ENCODE assay signal across 9 mouse cellular contexts in genomic region chr16:55887814-55888583, GRCm38 (mm10). TPM values are rescaled to one million over a fixed set of nuclear protein-coding genes. Genes with fewer than 3 reads are reported as not detected.
DNase-seq lines count a peak whose midpoint lies in the region; ATAC-seq lines count a peak whose summit lies in the region.
"Had no signal": no experiment of that assay in that cellular context is flagged by ENCODE, and none has a peak within 500 bp of the region (broad histone marks: within the 10 kb centered on the region; RNA-seq: fewer than 3 reads in every experiment).

No protein-coding gene starts in this region.

- ATAC-seq in embryonic facial prominence, embryonic 11.5 days (replicated peaks; ENCODE audit: insufficient number of reproducible peaks, low FRiP score, low TSS enrichment, low read depth) = 0 out of 2 replicates have a peak, but pooled peaks have one; percentile 56
- 0 out of 2 replicates have a peak, but pooled peaks have one; percentile 37 for ATAC-seq in neural tube, embryonic 12.5 days (ENCODE audit: low FRiP score, low read depth)
- ATAC-seq in neural tube, embryonic 15.5 days (ENCODE audit: low FRiP score) = no peak
- 0 out of 2 replicates have a peak, but pooled peaks have one; percentile 37 for ATAC-seq in liver, embryonic 13.5 days (ENCODE audit: low read depth)

- no peaks in the 10 kb centered on the region for H3K27me3 ChIP-seq in embryonic facial prominence, embryonic 11.5 days (ENCODE audit: control insufficient read depth, insufficient read depth, low read length)
- H3K27me3 ChIP-seq in embryonic facial prominence, embryonic 10.5 days (replicated peaks; ENCODE audit: low read depth, poor library complexity, severe bottlenecking) = no peaks in the 10 kb centered on the region
- H3K27me3 ChIP-seq in neural tube, embryonic 12.5 days (replicated peaks) = no peaks in the 10 kb centered on the region
- H3K27me3 ChIP-seq in neural tube, embryonic 15.5 days (replicated peaks) = no peaks in the 10 kb centered on the region
- no peaks in the 10 kb centered on the region for H3K27me3 ChIP-seq in liver, embryonic 13.5 days
- H3K27me3 ChIP-seq: limb, embryonic 13.5 days had no signal

- WGBS in embryonic facial prominence, embryonic 11.5 days = 66% methylated on average over 7 of the region's 7 CpGs
- WGBS in embryonic facial prominence, embryonic 10.5 days = 66% methylated on average over 7 of the region's 7 CpGs
- 62% methylated on average over 7 of the region's 7 CpGs for WGBS in neural tube, embryonic 12.5 days
- WGBS in neural tube, embryonic 15.5 days = 63% methylated on average over 7 of the region's 7 CpGs
- WGBS in liver, embryonic 13.5 days (ENCODE audit: insufficient replicate concordance) = 35% methylated on average over 7 of the region's 7 CpGs

- H3K27ac ChIP-seq in embryonic facial prominence, embryonic 11.5 days (replicated peaks; ENCODE audit: low read depth, low read length) = no peak overlapping the region
- H3K27ac ChIP-seq in embryonic facial prominence, embryonic 10.5 days (replicated peaks) = no peak overlapping the region
- H3K27ac ChIP-seq in neural tube, embryonic 12.5 days = no peak overlapping the region
- no peak overlapping the region for H3K27ac ChIP-seq in neural tube, embryonic 15.5 days (replicated peaks)
- H3K27ac ChIP-seq in liver, embryonic 13.5 days = no peak overlapping the region
- H3K27ac ChIP-seq: limb, embryonic 13.5 days had no signal

- no peak overlapping the region for H3K4me2 ChIP-seq in embryonic facial prominence, embryonic 11.5 days (ENCODE audit: low read depth, low read length)
- no peak overlapping the region for H3K4me2 ChIP-seq in neural tube, embryonic 12.5 days (replicated peaks)
- H3K4me2 ChIP-seq in neural tube, embryonic 15.5 days = no peak overlapping the region
- H3K4me2 ChIP-seq in liver, embryonic 13.5 days = no peak overlapping the region
- H3K4me2 ChIP-seq: limb, embryonic 13.5 days had no signal

- no peaks in the 10 kb centered on the region for H3K4me1 ChIP-seq in embryonic facial prominence, embryonic 11.5 days (ENCODE audit: control insufficient read depth, insufficient read depth, low read length)
- no peaks in the 10 kb centered on the region for H3K4me1 ChIP-seq in embryonic facial prominence, embryonic 10.5 days
- H3K4me1 ChIP-seq in neural tube, embryonic 12.5 days = no peaks in the 10 kb centered on the region
- no peaks in the 10 kb centered on the region for H3K4me1 ChIP-seq in neural tube, embryonic 15.5 days
- H3K4me1 ChIP-seq in liver, embryonic 13.5 days (replicated peaks) = peaks cover 20% of the 10 kb centered on the region
- H3K4me1 ChIP-seq: limb, embryonic 13.5 days had no signal

- no peaks in the 10 kb centered on the region for H3K9me3 ChIP-seq in embryonic facial prominence, embryonic 11.5 days (replicated peaks; ENCODE audit: control insufficient read depth, low read length)
- H3K9me3 ChIP-seq in embryonic facial prominence, embryonic 10.5 days = no peaks in the 10 kb centered on the region
- no peaks in the 10 kb centered on the region for H3K9me3 ChIP-seq in neural tube, embryonic 12.5 days
- H3K9me3 ChIP-seq in neural tube, embryonic 15.5 days (replicated peaks) = no peaks in the 10 kb centered on the region
- H3K9me3 ChIP-seq in liver, embryonic 13.5 days (replicated peaks) = no peaks in the 10 kb centered on the region
- H3K9me3 ChIP-seq: limb, embryonic 13.5 days had no signal

- H3K36me3 ChIP-seq in embryonic facial prominence, embryonic 11.5 days (replicated peaks; ENCODE audit: control insufficient read depth, insufficient read depth, low read depth, low read length) = no peaks in the 10 kb centered on the region
- peaks cover 50% of the 10 kb centered on the region for H3K36me3 ChIP-seq in embryonic facial prominence, embryonic 10.5 days (replicated peaks)
- H3K36me3 ChIP-seq in neural tube, embryonic 12.5 days = no peaks in the 10 kb centered on the region; the same call in 1 of the 2 replicates
- peaks cover 30% of the 10 kb centered on the region for H3K36me3 ChIP-seq in neural tube, embryonic 15.5 days
- H3K36me3 ChIP-seq in liver, embryonic 13.5 days = peaks cover 7% of the 10 kb centered on the region

- peak; percentile 17 for DNase-seq in embryonic facial prominence, embryonic 11.5 days (ENCODE audit: low spot score)
- DNase-seq in embryonic facial prominence, embryonic 10.5 days (ENCODE audit: low spot score) = no peak
- DNase-seq in liver, embryonic 13.5 days = no peak
- DNase-seq in thymus, postnatal 36 days = peak; percentile 34 to 41
- DNase-seq in cerebellum, postnatal 36 days = no peak
- no peak for DNase-seq in right cerebral cortex, adult 18-20 months

- no peak overlapping the region for H3K4me3 ChIP-seq in embryonic facial prominence, embryonic 11.5 days (ENCODE audit: low read depth, low read length)
- no peak overlapping the region for H3K4me3 ChIP-seq in embryonic facial prominence, embryonic 10.5 days
- H3K4me3 ChIP-seq in neural tube, embryonic 12.5 days = no peak overlapping the region
- no peak overlapping the region for H3K4me3 ChIP-seq in neural tube, embryonic 15.5 days (replicated peaks)
- H3K4me3 ChIP-seq in liver, embryonic 13.5 days (replicated peaks) = no peak overlapping the region
- H3K4me3 ChIP-seq: limb, embryonic 13.5 days had no signal

- H3K9ac ChIP-seq in embryonic facial prominence, embryonic 11.5 days (replicated peaks; ENCODE audit: low read length) = no peak overlapping the region
- no peak overlapping the region for H3K9ac ChIP-seq in neural tube, embryonic 12.5 days
- H3K9ac ChIP-seq in neural tube, embryonic 15.5 days (replicated peaks) = no peak overlapping the region
- H3K9ac ChIP-seq in liver, embryonic 13.5 days = no peak overlapping the region
- H3K9ac ChIP-seq: limb, embryonic 13.5 days had no signal

RNA-seq across cellular contexts. Expression of gene Nxpe3, which starts 7.1 kb away (rescaled TPM):
- 1.2 and 1.3 TPM in 2 replicates for polyA plus RNA-seq in embryonic facial prominence, embryonic 11.5 days (2014; fragmentation: Nextera tagmentation; extraction: Ambion mirVana)
- 0.96 and 1.1 TPM in 2 replicates for polyA plus RNA-seq in embryonic facial prominence, embryonic 10.5 days (2016; fragmentation: Nextera tagmentation; extraction: Ambion mirVana)
- polyA plus RNA-seq in neural tube, embryonic 12.5 days (2016; fragmentation: Nextera tagmentation; extraction: Ambion mirVana) = 0.91 and 0.96 TPM in 2 replicates
- 1.4 and 1.7 TPM in 2 replicates for polyA plus RNA-seq in neural tube, embryonic 15.5 days (2015; fragmentation: Nextera tagmentation; extraction: Ambion mirVana)
- 0.51 and 0.54 TPM in 2 replicates for polyA plus RNA-seq in liver, embryonic 13.5 days (2015; fragmentation: Nextera tagmentation; extraction: Ambion mirVana)

RNA-seq across cellular contexts. Expression of gene Cep97, which starts 46.7 kb away (rescaled TPM):
- polyA plus RNA-seq in embryonic facial prominence, embryonic 11.5 days (2014; fragmentation: Nextera tagmentation; extraction: Ambion mirVana) = 13.8 and 14.9 TPM in 2 replicates
- 17.6 and 17.9 TPM in 2 replicates for polyA plus RNA-seq in embryonic facial prominence, embryonic 10.5 days (2016; fragmentation: Nextera tagmentation; extraction: Ambion mirVana)
- 19.0 and 19.7 TPM in 2 replicates for polyA plus RNA-seq in neural tube, embryonic 12.5 days (2016; fragmentation: Nextera tagmentation; extraction: Ambion mirVana)
- polyA plus RNA-seq in neural tube, embryonic 15.5 days (2015; fragmentation: Nextera tagmentation; extraction: Ambion mirVana) = 11.0 and 12.3 TPM in 2 replicates
- polyA plus RNA-seq in liver, embryonic 13.5 days (2015; fragmentation: Nextera tagmentation; extraction: Ambion mirVana) = 5.7 and 6.5 TPM in 2 replicates

RNA-seq across cellular contexts. Expression of gene Nfkbiz, which starts 49.3 kb away (rescaled TPM):
- 3.0 and 3.9 TPM in 2 replicates for polyA plus RNA-seq in embryonic facial prominence, embryonic 11.5 days (2014; fragmentation: Nextera tagmentation; extraction: Ambion mirVana)
- 2.1 and 2.8 TPM in 2 replicates for polyA plus RNA-seq in embryonic facial prominence, embryonic 10.5 days (2016; fragmentation: Nextera tagmentation; extraction: Ambion mirVana)
- polyA plus RNA-seq in neural tube, embryonic 12.5 days (2016; fragmentation: Nextera tagmentation; extraction: Ambion mirVana) = 1.7 and 2.3 TPM in 2 replicates
- 2.0 and 3.3 TPM in 2 replicates for polyA plus RNA-seq in neural tube, embryonic 15.5 days (2015; fragmentation: Nextera tagmentation; extraction: Ambion mirVana)
- 1.8 and 2.5 TPM in 2 replicates for polyA plus RNA-seq in liver, embryonic 13.5 days (2015; fragmentation: Nextera tagmentation; extraction: Ambion mirVana)

Comparison
In these comparisons a context has a peak if more than half of its experiments do, and no peak if none do; other contexts are left out.
1. DNase-seq: peak in embryonic facial prominence, embryonic 11.5 days (single experiment) and thymus, postnatal 36 days (2 of 2); none in embryonic facial prominence, embryonic 10.5 days (single experiment), liver, embryonic 13.5 days (single experiment), cerebellum, postnatal 36 days (0 of 2) and right cerebral cortex, adult 18-20 months (single experiment).